Mouse (Mus musculus): ENCODE results near the gene Gm5129.

Gene Gm5129

DNA sequence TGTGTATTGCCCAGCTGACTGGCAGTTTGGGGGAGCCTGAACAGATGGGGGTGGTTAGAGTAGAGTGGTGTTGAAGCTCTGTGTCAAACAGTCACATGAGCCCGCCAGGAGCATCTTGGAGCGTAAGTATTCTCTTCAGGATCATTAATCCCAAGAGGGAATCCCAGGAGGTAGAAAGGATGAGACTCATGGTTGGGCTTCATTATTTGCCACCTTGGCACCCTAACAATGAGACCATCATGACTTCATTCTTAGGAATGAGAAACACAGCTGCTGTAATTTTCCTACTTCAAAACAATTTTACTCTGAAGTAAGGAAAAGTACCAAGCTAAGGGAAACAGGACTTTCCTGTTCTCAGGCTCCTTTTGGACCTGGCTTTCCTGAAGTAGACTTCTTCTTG lies 10.4 kb downstream of the Gm5129 start:
- DNase-seq (ENCODE audit: low spot score): no peak

DNA sequence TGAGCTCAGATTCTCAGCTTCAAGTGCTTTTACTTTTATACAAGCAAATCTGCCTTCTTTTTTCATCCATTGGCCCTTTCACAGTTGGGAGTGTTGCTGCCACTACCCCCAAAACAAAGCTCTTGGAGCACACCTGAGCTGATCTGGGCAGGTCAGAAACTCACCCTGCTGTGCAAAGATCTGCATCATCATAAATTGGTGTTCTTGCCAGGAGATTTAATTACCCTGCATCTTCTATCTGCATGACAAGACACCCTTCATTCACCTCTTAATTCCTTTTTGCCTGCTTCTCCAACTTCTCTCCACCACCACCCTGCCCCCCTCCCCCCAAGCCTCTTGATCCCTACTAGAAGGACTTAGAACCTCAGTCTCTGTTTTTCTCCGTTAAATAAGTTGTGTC lies 14.6 kb downstream of the Gm5129 start:
- DNase-seq (ENCODE audit: low spot score): no peak

DNA sequence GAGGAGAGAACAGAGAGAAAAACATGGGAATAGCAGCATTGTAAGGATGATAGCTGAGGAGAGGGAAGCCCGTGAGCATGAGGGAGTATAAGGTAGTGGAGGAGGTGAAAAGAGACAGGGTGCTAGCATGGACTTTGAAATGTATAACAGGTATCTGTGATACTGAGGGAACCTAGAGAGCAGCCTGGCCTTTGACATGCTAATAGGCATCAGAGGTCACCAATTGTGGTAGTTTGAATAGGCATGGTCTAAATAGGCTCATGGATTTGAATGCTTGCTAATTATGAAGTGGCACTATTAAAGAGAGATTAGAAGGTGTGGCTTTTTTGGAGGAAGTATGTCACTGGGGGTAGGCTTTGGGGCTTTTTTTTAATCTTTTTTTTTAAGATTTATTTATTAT lies 22.8 kb downstream of the Gm5129 start:
- DNase-seq (ENCODE audit: low spot score): no peak

DNA sequence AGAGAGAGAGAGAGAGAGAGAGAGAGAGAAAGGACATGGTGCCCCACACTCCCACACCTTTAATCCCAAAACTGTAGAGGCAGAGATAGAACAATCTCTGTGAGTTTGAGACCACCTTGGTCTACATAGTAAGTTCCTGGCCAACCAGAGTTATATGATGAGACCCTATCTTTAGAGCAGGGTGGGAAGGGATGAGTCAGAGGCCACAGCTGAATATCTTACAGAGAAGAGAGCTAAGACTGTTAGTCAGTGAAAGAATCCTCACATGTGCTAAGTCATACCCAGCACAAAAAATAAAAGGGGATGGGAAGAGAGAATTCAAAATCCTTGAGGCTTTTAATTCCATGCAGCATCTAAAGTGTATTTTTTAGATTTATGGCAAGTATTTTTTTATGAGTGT lies 24.1 kb downstream of the Gm5129 start:
- no peak for DNase-seq (ENCODE audit: low spot score)

DNA sequence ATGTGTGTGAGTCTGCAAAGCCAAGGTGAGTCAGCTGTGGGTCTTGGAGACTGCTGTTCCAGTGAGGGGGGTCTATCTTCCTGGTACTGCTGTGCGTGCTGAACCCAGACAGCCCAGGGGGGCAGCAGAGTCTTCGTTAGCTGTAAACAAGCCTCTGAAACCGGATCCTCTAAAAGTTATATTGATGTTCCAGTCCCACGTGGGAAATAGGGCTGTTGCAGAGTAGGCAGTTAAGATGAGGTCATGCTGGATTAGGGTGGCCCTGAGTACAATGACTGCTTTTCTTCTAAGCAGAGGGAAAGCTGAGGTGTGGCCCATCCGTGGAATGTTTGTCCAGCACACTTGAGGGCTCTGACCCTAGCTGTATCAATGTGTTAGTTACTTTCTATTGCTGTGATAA lies 27.5 kb downstream of the Gm5129 start:
- no peak for DNase-seq (ENCODE audit: low spot score)

DNA sequence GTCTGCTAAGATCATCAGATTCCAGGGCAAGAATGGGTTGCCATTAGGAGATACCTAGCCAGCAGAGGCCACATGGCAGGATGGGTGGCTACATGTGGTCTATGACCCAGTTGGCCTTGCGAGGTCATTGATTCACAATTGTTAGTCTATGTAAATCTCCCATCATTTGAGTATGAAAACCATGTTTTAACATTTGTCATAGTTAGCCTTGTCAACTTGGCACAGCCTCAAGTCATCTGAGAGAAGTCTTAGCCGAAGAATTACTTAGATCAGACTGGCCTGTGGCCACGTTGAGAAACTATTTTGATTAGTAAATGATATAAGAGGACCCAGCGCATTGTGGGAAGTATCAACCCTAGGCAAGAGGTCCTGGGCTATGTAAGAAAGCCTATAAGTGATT lies 28.5 kb downstream of the Gm5129 start:
- peak; percentile 12 for DNase-seq (ENCODE audit: low spot score)

DNA sequence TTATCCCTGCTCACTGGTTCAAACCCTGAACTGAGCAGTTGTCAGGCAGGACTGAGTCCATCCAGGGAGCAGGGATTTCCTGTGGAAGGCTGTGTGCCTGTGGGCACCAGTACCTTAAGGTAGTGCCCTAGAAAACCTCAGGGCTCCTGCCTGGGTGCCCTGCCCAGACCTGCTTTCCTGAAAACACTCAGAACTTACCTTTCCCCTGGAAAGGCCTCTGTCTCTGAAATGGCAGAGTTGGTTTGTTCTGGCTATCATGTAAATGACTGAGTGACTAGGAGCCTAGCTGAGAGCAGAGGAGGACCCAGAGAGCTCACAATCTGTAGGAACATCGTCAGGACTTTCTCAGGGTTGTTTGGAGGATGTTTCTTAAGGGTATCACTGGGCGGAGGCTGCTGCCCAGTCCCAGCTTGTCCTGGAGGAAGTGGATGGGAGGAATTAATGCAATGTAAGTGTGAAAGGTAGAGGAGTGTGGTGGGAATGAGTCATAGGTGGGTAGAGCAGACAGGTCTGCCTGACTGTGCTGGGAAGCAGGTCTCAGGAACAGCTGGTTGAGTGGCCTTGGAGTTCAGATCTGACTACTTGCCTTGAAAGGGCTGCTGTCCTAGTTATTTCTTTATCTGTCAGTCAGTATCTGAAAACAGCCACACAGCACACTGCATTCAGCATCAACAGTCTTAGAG lies 36.1 kb downstream of the Gm5129 start:
- no peak for DNase-seq (ENCODE audit: low spot score)

DNA sequence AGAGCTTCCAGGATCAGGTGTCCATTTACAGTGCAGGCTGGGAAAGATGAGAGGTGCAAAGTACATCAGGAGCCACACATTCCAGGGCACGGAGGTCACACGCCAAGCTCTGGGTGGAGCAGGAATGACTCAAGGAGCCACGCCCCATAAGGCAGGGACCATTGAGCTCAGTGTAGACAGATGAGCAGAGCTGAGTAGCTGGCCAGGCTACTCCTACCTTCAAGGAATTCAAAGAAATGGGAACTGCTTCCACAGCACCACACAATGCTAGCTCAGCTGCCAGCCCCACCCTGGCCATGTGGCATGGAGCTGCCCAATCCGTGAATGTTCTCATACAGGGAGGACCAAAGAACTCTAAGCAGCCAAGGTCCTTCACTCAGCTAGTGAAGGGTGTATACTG lies 37.2 kb downstream of the Gm5129 start:
- no peak for DNase-seq (ENCODE audit: low spot score)

DNA sequence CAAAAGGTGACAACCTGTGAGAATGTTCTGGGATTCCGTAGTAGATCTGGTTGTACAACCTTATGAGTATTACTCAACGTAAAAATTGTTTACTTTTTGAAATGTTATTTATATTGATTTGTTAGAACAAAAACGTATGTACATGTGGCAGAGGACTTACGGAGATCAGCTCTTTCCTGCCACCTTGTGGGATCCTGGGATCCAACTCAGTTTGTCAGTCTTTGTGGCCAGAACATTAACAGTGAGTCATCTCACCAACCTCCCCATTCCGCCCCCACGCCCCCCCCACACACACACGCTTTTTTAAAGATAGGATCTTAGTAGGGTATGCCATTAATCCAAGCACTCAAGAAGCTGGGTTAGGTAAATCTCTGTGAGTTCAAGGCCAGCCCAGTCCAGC lies 47.4 kb downstream of the Gm5129 start:
- DNase-seq (ENCODE audit: low spot score): peak; percentile 16

DNA sequence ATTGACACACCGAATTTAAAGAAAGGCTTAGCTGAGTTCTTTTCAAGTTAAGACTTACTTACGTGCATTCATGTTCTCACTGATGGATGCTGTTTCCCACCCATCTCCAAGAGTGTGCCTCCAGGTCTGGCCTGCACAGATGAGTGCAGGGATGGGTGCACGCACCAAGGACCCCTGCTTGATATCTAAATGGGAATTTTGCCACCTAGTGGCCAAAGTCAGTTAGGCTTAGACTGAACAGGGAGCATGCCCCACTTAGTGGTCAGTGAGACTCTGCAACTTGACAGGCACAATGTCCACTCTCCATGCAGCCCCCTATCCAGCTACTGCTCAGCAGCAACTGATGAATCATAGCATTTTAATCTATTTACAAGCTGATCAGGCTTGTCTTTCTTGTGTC lies 48.1 kb downstream of the Gm5129 start:
- DNase-seq (ENCODE audit: low spot score): peak; percentile 20
